Mouse (Mus musculus): ENCODE measurements at regions not wholly inside any gene's neighbourhood (a gene's known extent, or its start where the extent isn't known, plus 50 kb on each side); places are given as distances from the start of the nearest gene placed in this dataset.
A peak's percentile ranks its signal among the peaks of the same experiment; 100 is the strongest.

- ATAC-seq (peak; percentile 55; the same call in 1 of the 2 replicates), DNase-seq (ENCODE audit: low spot score) (peak; percentile 40)
- Histone ChIP-seq H3K4me3 (ENCODE audit: low read length) (no peak overlapping the region), H3K36me3 (ENCODE audit: insufficient read depth, low read length) (no peaks in the 10 kb centered on the region), H3K4me1 (ENCODE audit: insufficient read depth, low read length) (no peaks in the 10 kb centered on the region; the same call in 1 of the 2 replicates), H3K4me2 (ENCODE audit: low read depth, low read length) (no peak overlapping the region), H3K27me3 (ENCODE audit: insufficient read depth, low read length) (no peaks in the 10 kb centered on the region), H3K9me3 (ENCODE audit: low read length) (no peaks in the 10 kb centered on the region), H3K27ac (no peak overlapping the region), H3K9ac (replicated peaks; ENCODE audit: low read length) (no peak overlapping the region)
- no peak for TF ChIP-seq CTCF (IDR thresholded peaks at IDR 0.05; ENCODE audit: low read depth)
- WGBS = 28% methylated on average over 5 of the region's 5 CpGs
Observed at GRCm38 (mm10) chr13:39084544-39084943, 123.9 kb upstream of the Slc35b3 start.

- DNase-seq (ENCODE audit: low spot score) (no peak), ATAC-seq (no peak)
- H3K9me3 ChIP-seq (ENCODE audit: low read length) = no peaks in the 10 kb centered on the region
- no peak overlapping the region for H3K4me3 ChIP-seq (ENCODE audit: low read length)
- no peaks in the 10 kb centered on the region for H3K36me3 ChIP-seq (ENCODE audit: insufficient read depth, low read length)
- H3K9ac ChIP-seq (replicated peaks; ENCODE audit: low read length) = no peak overlapping the region
- no peak overlapping the region for H3K27ac ChIP-seq
- no peaks in the 10 kb centered on the region for H3K27me3 ChIP-seq (ENCODE audit: insufficient read depth, low read length)
- no peak overlapping the region for H3K4me2 ChIP-seq (ENCODE audit: low read depth, low read length)
- H3K4me1 ChIP-seq (ENCODE audit: insufficient read depth, low read length) = no peaks in the 10 kb centered on the region
- WGBS = 75% methylated on average over 2 of the region's 2 CpGs
- no peak for TF ChIP-seq CTCF (IDR thresholded peaks at IDR 0.05; ENCODE audit: low read depth)
Observed at GRCm38 (mm10) chr13:39074211-39074610, 113.5 kb upstream of the Slc35b3 start.

GRCm38 (mm10) chr13:39032263-39032662 lies 71.6 kb upstream of the Slc35b3 start:
- Histone ChIP-seq H3K9ac (replicated peaks; ENCODE audit: low read length) (no peak overlapping the region), H3K36me3 (ENCODE audit: insufficient read depth, low read length) (no peaks in the 10 kb centered on the region), H3K27ac (no peak overlapping the region), H3K27me3 (ENCODE audit: insufficient read depth, low read length) (no peaks in the 10 kb centered on the region), H3K4me3 (ENCODE audit: low read length) (no peak overlapping the region), H3K4me1 (ENCODE audit: insufficient read depth, low read length) (no peaks in the 10 kb centered on the region), H3K4me2 (ENCODE audit: low read depth, low read length) (no peak overlapping the region), H3K9me3 (ENCODE audit: low read length) (no peaks in the 10 kb centered on the region)
- 58% methylated on average over 3 of the region's 3 CpGs for WGBS
- DNase-seq (ENCODE audit: low spot score) (peak; percentile 31), ATAC-seq (no peak)
- no peak for TF ChIP-seq CTCF (IDR thresholded peaks at IDR 0.05; ENCODE audit: low read depth)

GRCm38 (mm10) chr13:39020168-39020567 lies 59.5 kb upstream of the Slc35b3 start:
- Histone ChIP-seq H3K27me3 (ENCODE audit: insufficient read depth, low read length) (no peaks in the 10 kb centered on the region), H3K4me2 (ENCODE audit: low read depth, low read length) (no peak overlapping the region), H3K9ac (replicated peaks; ENCODE audit: low read length) (no peak overlapping the region), H3K9me3 (ENCODE audit: low read length) (no peaks in the 10 kb centered on the region), H3K4me3 (ENCODE audit: low read length) (no peak overlapping the region), H3K36me3 (ENCODE audit: insufficient read depth, low read length) (no peaks in the 10 kb centered on the region), H3K27ac (no peak overlapping the region), H3K4me1 (ENCODE audit: insufficient read depth, low read length) (no peaks in the 10 kb centered on the region)
- no peak for ATAC-seq
- no peak for DNase-seq (ENCODE audit: low spot score)
- TF ChIP-seq CTCF (IDR thresholded peaks at IDR 0.05; ENCODE audit: low read depth) = no peak
- 80% methylated on average over 13 of the region's 13 CpGs for WGBS

- H3K36me3 ChIP-seq (ENCODE audit: insufficient read depth, low read length) = no peaks in the 10 kb centered on the region
- no peaks in the 10 kb centered on the region for H3K4me1 ChIP-seq (ENCODE audit: insufficient read depth, low read length)
- H3K27me3 ChIP-seq (ENCODE audit: insufficient read depth, low read length) = no peaks in the 10 kb centered on the region
- no peak overlapping the region for H3K27ac ChIP-seq
- no peak overlapping the region for H3K4me3 ChIP-seq (ENCODE audit: low read length)
- peak overlapping the region; percentile 32; the same call in 1 of the 2 replicates for H3K4me2 ChIP-seq (ENCODE audit: low read depth, low read length)
- no peaks in the 10 kb centered on the region for H3K9me3 ChIP-seq (ENCODE audit: low read length)
- WGBS = 2% methylated on average over 8 of the region's 8 CpGs
- peak; percentile 86 for TF ChIP-seq CTCF (IDR thresholded peaks at IDR 0.05; ENCODE audit: low read depth)
- no peak overlapping the region for H3K9ac ChIP-seq (replicated peaks; ENCODE audit: low read length)
- peak; percentile 82 for DNase-seq (ENCODE audit: low spot score)
- ATAC-seq = peak; percentile 81
Observed at GRCm38 (mm10) chr13:39011696-39012095, 51.0 kb upstream of the Slc35b3 start.
